Mouse (Mus musculus): ENCODE measurements around the gene Abca1. TPM values are rescaled to one million over a fixed set of nuclear protein-coding genes. Genes with fewer than 3 reads are reported as not detected.

The Abca1 gene
- total and polyA plus RNA-seq, 2 experiments from 2014 or later, result 8.8 to 43.5 TPM

DNA sequence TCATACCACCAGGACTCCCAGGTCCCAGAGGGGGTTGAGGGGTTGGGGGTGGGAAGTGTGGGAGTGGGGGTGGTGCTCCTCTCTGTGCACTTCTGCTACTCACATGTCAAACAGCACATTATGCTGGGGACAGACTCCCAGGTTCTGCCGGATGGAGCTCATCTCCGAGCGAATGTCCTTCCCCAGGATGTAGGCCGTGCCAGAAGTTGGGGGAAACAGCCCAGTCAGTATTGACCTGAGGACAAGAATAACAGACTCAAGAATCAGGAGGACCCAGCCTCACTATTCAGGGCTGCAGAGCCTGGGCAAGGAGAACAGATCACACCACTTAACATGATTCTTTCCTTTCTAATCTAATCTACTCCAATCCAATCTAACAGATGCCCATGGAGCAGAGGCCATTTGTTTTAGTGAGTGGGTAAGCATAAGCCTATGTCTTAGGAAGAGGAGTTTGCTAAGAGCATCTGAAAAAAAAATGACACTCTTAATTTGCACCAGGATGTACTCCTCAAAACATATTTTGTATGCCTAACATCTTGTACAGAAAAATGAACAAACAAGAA is 82.8 kb downstream of the Abca1 start:
- 85% methylated on average over 4 of the region's 4 CpGs for WGBS
- no peaks in the 10 kb centered on the region for H3K4me1 ChIP-seq (ENCODE audit: insufficient read depth, low read length)
- no peak overlapping the region for H3K4me3 ChIP-seq (ENCODE audit: low read length)
- DNase-seq (ENCODE audit: low spot score) (no peak), ATAC-seq (no peak)
- H3K27ac ChIP-seq, result no peak overlapping the region
- no peak overlapping the region for H3K9ac ChIP-seq (replicated peaks; ENCODE audit: low read length)
- H3K9me3 ChIP-seq (ENCODE audit: low read length), result no peaks in the 10 kb centered on the region
- TF ChIP-seq CTCF (IDR thresholded peaks at IDR 0.05; ENCODE audit: low read depth), result no peak
- no peak overlapping the region for H3K4me2 ChIP-seq (ENCODE audit: low read depth, low read length)
- peaks cover 14% of the 10 kb centered on the region; the same call in 1 of the 2 replicates for H3K36me3 ChIP-seq (ENCODE audit: insufficient read depth, low read length)
- no peaks in the 10 kb centered on the region for H3K27me3 ChIP-seq (ENCODE audit: insufficient read depth, low read length)

DNA sequence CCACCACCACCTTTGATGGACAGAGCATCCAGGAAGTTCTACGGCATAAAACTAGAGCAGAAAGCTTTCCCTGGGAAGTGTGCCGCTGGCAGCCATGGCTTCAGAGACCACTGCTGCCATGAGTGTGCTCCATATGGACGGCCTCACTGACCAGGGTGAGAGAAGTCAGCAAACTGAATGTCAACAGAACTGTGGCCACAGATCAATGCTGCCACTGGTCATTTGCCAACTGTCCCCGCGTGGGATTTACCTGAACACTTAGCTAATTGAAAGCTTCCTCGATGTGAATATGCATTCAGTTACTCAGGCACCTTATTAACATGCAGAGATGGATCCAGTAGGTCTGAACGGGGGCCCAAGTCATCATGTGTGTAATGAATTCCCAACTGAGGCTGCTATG is 86.7 kb downstream of the Abca1 start:
- ATAC-seq (no peak), DNase-seq (ENCODE audit: low spot score) (no peak)
- Histone ChIP-seq H3K36me3 (ENCODE audit: insufficient read depth, low read length) (peaks cover 8% of the 10 kb centered on the region; the same call in 1 of the 2 replicates), H3K9me3 (ENCODE audit: low read length) (no peaks in the 10 kb centered on the region), H3K27me3 (ENCODE audit: insufficient read depth, low read length) (no peaks in the 10 kb centered on the region), H3K4me2 (ENCODE audit: low read depth, low read length) (no peak overlapping the region), H3K4me3 (ENCODE audit: low read length) (no peak overlapping the region), H3K27ac (no peak overlapping the region), H3K9ac (replicated peaks; ENCODE audit: low read length) (no peak overlapping the region), H3K4me1 (ENCODE audit: insufficient read depth, low read length) (no peaks in the 10 kb centered on the region)
- WGBS, result 93% methylated on average over 7 of the region's 7 CpGs
- no peak for TF ChIP-seq CTCF (IDR thresholded peaks at IDR 0.05; ENCODE audit: low read depth)

GRCm38 (mm10) chr4:53062301-53063008 is 97.2 kb downstream of the Abca1 start:
- Histone ChIP-seq H3K4me1 (ENCODE audit: insufficient read depth, low read length) (no peaks in the 10 kb centered on the region), H3K9me3 (ENCODE audit: low read length) (no peaks in the 10 kb centered on the region), H3K27me3 (ENCODE audit: insufficient read depth, low read length) (no peaks in the 10 kb centered on the region), H3K4me3 (ENCODE audit: low read length) (no peak overlapping the region), H3K4me2 (ENCODE audit: low read depth, low read length) (no peak overlapping the region), H3K36me3 (ENCODE audit: insufficient read depth, low read length) (peaks cover 15% of the 10 kb centered on the region; the same call in 1 of the 2 replicates), H3K27ac (no peak overlapping the region), H3K9ac (replicated peaks; ENCODE audit: low read length) (no peak overlapping the region)
- ATAC-seq, result no peak
- DNase-seq (ENCODE audit: low spot score), result no peak
- TF ChIP-seq CTCF (IDR thresholded peaks at IDR 0.05; ENCODE audit: low read depth), result no peak
- 89% methylated on average over 7 of the region's 7 CpGs for WGBS

- no peak for ATAC-seq
Observed at GRCm38 (mm10) chr4:53046238-53047022, 113.3 kb downstream of the Abca1 start.

DNA sequence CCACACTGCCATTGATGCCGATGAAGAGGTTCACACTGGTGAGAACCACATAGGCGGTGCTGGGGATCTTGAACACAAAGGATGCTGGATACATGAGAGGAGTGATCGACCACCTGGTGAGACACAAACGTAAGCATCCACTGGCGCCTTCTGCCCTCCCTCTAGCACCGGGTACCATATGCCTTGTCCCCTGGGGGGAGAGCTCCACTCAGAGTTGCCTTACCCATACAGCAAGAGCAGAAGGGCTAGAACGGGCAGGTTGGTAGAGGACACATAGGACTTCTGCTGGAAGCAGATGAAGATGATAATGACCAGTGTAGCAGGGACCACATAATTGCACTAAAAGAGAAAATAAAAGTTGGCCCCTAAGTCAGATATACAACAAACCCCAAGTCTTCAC is 113.9 kb downstream of the Abca1 start:
- WGBS, result 64% methylated on average over 7 of the region's 7 CpGs
- H3K4me2 ChIP-seq (ENCODE audit: low read depth, low read length), result no peak overlapping the region
- no peaks in the 10 kb centered on the region for H3K4me1 ChIP-seq (ENCODE audit: insufficient read depth, low read length)
- ATAC-seq (peak; percentile 35; the same call in 1 of the 2 replicates), DNase-seq (ENCODE audit: low spot score) (no peak)
- no peaks in the 10 kb centered on the region for H3K27me3 ChIP-seq (ENCODE audit: insufficient read depth, low read length)
- no peak overlapping the region for H3K4me3 ChIP-seq (ENCODE audit: low read length)
- no peak for TF ChIP-seq CTCF (IDR thresholded peaks at IDR 0.05; ENCODE audit: low read depth)
- H3K27ac ChIP-seq, result no peak overlapping the region
- H3K36me3 ChIP-seq (ENCODE audit: insufficient read depth, low read length), result peaks cover 4% of the 10 kb centered on the region; the same call in 1 of the 2 replicates
- no peaks in the 10 kb centered on the region for H3K9me3 ChIP-seq (ENCODE audit: low read length)
- no peak overlapping the region for H3K9ac ChIP-seq (replicated peaks; ENCODE audit: low read length)

More at GRCm38 (mm10) chr4:53046238-53047022, 113.3 kb downstream of the Abca1 start:
- no peak for DNase-seq (ENCODE audit: low spot score)
- TF ChIP-seq CTCF (IDR thresholded peaks at IDR 0.05; ENCODE audit: low read depth), result no peak
- no peaks in the 10 kb centered on the region for H3K27me3 ChIP-seq (ENCODE audit: insufficient read depth, low read length)
- H3K9me3 ChIP-seq (ENCODE audit: low read length), result no peaks in the 10 kb centered on the region
- H3K9ac ChIP-seq (replicated peaks; ENCODE audit: low read length), result no peak overlapping the region
- H3K4me3 ChIP-seq (ENCODE audit: low read length), result no peak overlapping the region
- no peaks in the 10 kb centered on the region for H3K4me1 ChIP-seq (ENCODE audit: insufficient read depth, low read length)
- H3K36me3 ChIP-seq (ENCODE audit: insufficient read depth, low read length), result peaks cover 4% of the 10 kb centered on the region; the same call in 1 of the 2 replicates
- 49% methylated on average over 9 of the region's 9 CpGs for WGBS
- H3K27ac ChIP-seq, result no peak overlapping the region
- no peak overlapping the region for H3K4me2 ChIP-seq (ENCODE audit: low read depth, low read length)

- peak; percentile 75; the same call in 1 of the 2 replicates for ATAC-seq
- H3K4me3 ChIP-seq (ENCODE audit: low read length), result no peak overlapping the region
- peaks cover 4% of the 10 kb centered on the region; the same call in 1 of the 2 replicates for H3K36me3 ChIP-seq (ENCODE audit: insufficient read depth, low read length)
- no peaks in the 10 kb centered on the region for H3K27me3 ChIP-seq (ENCODE audit: insufficient read depth, low read length)
- no peak for TF ChIP-seq CTCF (IDR thresholded peaks at IDR 0.05; ENCODE audit: low read depth)
- peak; percentile 25 for DNase-seq (ENCODE audit: low spot score)
- no peak overlapping the region for H3K4me2 ChIP-seq (ENCODE audit: low read depth, low read length)
- no peak overlapping the region for H3K27ac ChIP-seq
- no peak overlapping the region for H3K9ac ChIP-seq (replicated peaks; ENCODE audit: low read length)
- H3K9me3 ChIP-seq (ENCODE audit: low read length), result no peaks in the 10 kb centered on the region
- H3K4me1 ChIP-seq (ENCODE audit: insufficient read depth, low read length), result no peaks in the 10 kb centered on the region
- WGBS, result 68% methylated on average over 8 of the region's 8 CpGs
Observed at GRCm38 (mm10) chr4:53043819-53044218, 115.9 kb downstream of the Abca1 start.

All from hindbrain, postnatal 0 days (tissue).